Mouse (Mus musculus) intestine, embryonic 16.5 days (tissue): ENCODE measurements around the gene Spry2. TPM values are rescaled to one million over a fixed set of nuclear protein-coding genes. Genes with fewer than 3 reads are reported as not detected.

Experiments
- ATAC-seq: fragments of 200-750 bp; cut with Nextera tagmentation; 2 replicates; pipeline ENCODE4 v1.8.0; 2017; ENCODE audit warnings: moderate TSS enrichment, moderate library complexity
- H3K27ac ChIP-seq: fragments of 300-500 bp; sonication (generic); 2 replicates; pipeline ENCODE4 v1.5.1; 2014; ENCODE audit warnings: mild to moderate bottlenecking, low read length
- H3K27me3 ChIP-seq: fragments of 300-500 bp; sonication (generic); replicated peaks from 2 replicates; pipeline ENCODE4 v1.6.1; 2014; ENCODE audit warnings: low read length, control low read depth, mixed read lengths; ENCODE audit not compliant: control insufficient read depth, insufficient read depth
- H3K36me3 ChIP-seq: fragments of 300-500 bp; sonication (generic); 2 replicates; pipeline ENCODE4 v1.6.1; 2014; ENCODE audit warnings: low read length, control low read depth; ENCODE audit not compliant: control insufficient read depth, insufficient read depth
- H3K4me1 ChIP-seq: fragments of 300-500 bp; sonication (generic); 2 replicates; pipeline ENCODE4 v1.6.1; 2014; ENCODE audit warnings: low read length, control low read depth, mixed read lengths; ENCODE audit not compliant: control insufficient read depth, insufficient read depth
- H3K4me2 ChIP-seq: fragments of 300-500 bp; sonication (generic); 2 replicates; pipeline ENCODE4 v1.6.1; 2014; ENCODE audit warnings: low read depth, low read length, control low read depth
- H3K4me3 ChIP-seq: fragments of 300-500 bp; sonication (generic); 2 replicates; pipeline ENCODE4 v1.5.1; 2014; ENCODE audit warnings: mild to moderate bottlenecking, low read length
- H3K9ac ChIP-seq: fragments of 300-500 bp; sonication (generic); 2 replicates; pipeline ENCODE4 v1.6.1; 2014; ENCODE audit warnings: low read depth, low read length
- H3K9me3 ChIP-seq: fragments of 300-500 bp; sonication (generic); 2 replicates; pipeline ENCODE4 v1.6.1; 2016; ENCODE audit warnings: low read length, control low read depth; ENCODE audit not compliant: control insufficient read depth
- WGBS: fragments of 180-500 bp; shearing (Covaris S2); extraction: QIAGEN DNeasy Blood & Tissue Kit; methylation state at CpG from one replicate; pipeline ENCODE4 v1.1.7; 2014; 5-methylcytosine and 5-hydroxymethylcytosine counted together
- polyA plus RNA-seq: library from polyadenylated mRNA; unstranded; fragments of >200 nt; fragmentation: Nextera tagmentation; extraction: Ambion mirVana; gene quantifications from 2 replicates; pipeline ENCODE4 v1.2.1, GENCODE M21; 2015

Gene Spry2
- polyA plus RNA-seq: 29.4 and 35.5 TPM in 2 replicates

DNA sequence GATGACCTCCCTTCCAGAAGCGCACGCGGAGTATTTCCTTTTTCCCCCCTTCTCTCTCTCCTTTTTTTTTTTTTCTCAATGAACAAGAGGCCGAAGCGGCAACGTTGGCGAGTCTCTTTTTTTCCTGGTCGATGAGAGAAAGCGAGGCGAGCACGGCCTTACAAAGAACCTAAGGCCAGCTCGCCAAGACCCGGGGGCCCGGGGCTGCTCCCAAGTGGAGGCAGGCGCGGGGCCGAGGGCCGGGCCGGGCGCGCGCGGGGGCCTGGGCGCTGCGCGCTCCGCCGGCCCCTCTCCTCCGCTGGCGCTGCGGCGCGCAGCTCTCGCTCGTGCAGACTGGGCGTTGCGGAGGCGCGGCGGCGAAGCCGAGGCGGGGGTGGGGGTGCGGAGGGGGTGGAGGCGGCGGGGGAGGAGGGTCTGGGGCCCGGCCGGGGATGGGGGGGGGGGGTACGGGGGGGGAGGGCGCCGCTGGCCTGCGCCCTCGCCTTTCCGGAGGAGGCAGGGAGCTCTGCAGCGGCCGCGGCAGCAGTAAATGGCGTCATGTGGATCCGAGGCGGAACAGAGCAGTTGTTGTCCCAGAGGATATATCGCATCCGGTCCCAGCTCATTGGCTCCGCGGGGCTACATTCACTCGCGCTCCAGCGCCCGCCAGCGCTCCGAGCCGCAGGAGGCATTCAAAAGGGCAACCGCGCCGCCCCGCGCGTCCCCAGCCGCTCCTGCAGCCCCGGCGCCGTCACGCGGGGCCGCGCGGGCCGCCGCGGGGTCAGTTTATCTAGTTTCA is at the start of gene Spry2:
Spry2 (minus strand) TSS at position 29 of the 778 bp plus-strand sequence.
- under 1% methylated on average over 61 of the region's 89 CpGs for WGBS
- peak within 1 kb of the TSS; percentile 96 for H3K9ac ChIP-seq
- H3K27me3 ChIP-seq: no peaks in the 10 kb centered on the region
- peaks cover 14% of the 10 kb centered on the region; the same call in 1 of the 2 replicates for H3K4me1 ChIP-seq
- peak; percentile 93 for ATAC-seq
- peak within 1 kb of the TSS; percentile 88 for H3K4me3 ChIP-seq
- H3K36me3 ChIP-seq: peaks cover 5% of the 10 kb centered on the region; the same call in 1 of the 2 replicates
- peak within 1 kb of the TSS; percentile 87 for H3K4me2 ChIP-seq
- peak within 1 kb of the TSS; percentile 100 for H3K27ac ChIP-seq
- no peaks in the 10 kb centered on the region for H3K9me3 ChIP-seq

DNA sequence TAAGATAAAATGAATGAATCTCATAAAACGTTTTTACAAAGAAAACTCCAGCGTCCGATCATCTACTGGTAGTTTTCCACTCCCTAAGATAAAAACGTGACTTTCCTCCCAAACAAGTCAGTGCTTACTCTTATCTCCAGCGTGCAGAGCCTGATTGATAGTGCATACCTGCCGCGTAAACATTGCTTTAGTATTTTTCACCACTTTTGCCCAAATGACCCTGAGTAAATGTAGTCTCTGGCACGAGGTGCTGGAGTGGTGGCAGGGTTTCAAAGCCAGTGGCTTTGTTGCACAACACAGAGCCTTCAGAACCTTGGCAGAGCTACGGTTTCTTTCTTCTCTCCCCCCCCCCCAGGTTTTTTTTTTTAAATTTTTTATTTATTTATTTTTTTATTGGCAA is 44.7 kb upstream of the Spry2 start:
- Histone ChIP-seq H3K9ac (no peak overlapping the region), H3K4me3 (no peak overlapping the region), H3K4me1 (no peaks in the 10 kb centered on the region), H3K36me3 (no peaks in the 10 kb centered on the region), H3K27ac (no peak overlapping the region), H3K27me3 (no peaks in the 10 kb centered on the region), H3K9me3 (no peaks in the 10 kb centered on the region), H3K4me2 (no peak overlapping the region)
- WGBS: 39% methylated on average over 9 of the region's 9 CpGs
- ATAC-seq: no peak

DNA sequence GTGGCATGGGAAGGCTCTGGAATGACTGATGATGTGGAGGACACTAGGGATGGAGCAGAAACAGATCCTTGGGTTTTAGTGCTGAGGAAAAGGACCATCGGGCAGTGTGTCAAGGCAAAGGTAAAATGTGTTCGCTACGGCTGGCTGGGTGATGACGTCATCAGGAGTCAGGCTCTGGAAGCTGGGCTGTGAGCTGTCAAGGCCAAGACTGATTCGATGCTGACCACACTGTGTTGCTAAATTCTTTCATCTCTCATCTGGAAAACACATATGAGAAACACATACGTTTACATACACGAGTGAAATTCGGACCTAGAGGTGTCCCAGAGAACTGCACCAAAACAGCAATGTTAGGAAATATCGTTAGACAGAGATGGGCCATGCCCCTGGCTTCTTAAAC is 30.1 kb upstream of the Spry2 start:
- H3K27me3 ChIP-seq: no peaks in the 10 kb centered on the region
- ATAC-seq: no peak
- whole genome bisulfite sequencing: 69% methylated on average over 9 of the region's 9 CpGs
- no peak overlapping the region for H3K9ac ChIP-seq
- H3K4me1 ChIP-seq: peaks cover 8% of the 10 kb centered on the region
- no peak overlapping the region for H3K27ac ChIP-seq
- H3K4me3 ChIP-seq: no peak overlapping the region
- no peaks in the 10 kb centered on the region for H3K36me3 ChIP-seq
- H3K4me2 ChIP-seq: no peak overlapping the region
- no peaks in the 10 kb centered on the region for H3K9me3 ChIP-seq

DNA sequence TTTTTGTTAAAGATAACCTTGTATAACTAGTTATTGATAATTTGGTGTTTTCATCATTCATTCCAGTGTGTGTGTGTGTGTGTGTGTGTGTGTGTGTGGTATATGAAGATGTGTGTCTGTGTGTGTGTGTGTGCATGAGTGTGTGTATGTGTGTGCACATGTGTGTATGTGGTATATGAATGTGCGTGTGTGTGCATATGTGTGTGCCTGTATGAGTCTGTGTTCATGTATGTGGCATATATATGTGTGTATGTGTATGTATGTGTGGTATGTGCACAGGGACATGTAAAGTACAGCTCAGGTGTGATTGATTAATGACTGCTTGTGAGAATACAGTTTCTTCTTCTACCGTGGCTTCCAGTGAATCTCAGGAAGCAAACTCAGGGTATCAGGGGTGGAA is 28.7 kb upstream of the Spry2 start:
- Histone ChIP-seq H3K4me3 (no peak overlapping the region), H3K4me1 (peaks cover 11% of the 10 kb centered on the region), H3K36me3 (no peaks in the 10 kb centered on the region), H3K9ac (no peak overlapping the region), H3K4me2 (no peak overlapping the region), H3K9me3 (no peaks in the 10 kb centered on the region), H3K27ac (no peak overlapping the region), H3K27me3 (no peaks in the 10 kb centered on the region)
- no peak for ATAC-seq
- 79% methylated on average over 2 of the region's 2 CpGs for WGBS

DNA sequence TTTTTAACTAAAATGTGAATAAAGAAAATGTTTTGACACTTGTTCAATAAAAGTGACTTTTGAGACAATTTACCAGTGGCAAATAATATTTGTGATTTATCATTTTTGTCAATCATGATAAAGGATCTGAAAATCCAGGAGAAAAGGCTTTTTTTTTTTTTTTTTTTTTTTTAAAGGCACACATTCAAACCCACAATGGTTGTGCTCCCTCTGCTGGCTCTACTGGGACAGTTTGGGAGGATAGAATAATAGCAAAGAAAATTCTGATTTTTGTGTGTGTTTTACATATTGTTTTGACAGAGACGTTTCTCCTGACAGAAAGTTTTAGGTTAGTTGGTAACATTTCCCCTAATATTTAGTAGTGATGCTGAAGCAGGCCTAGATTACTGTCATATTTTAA is 28.1 kb upstream of the Spry2 start:
- H3K9ac ChIP-seq: no peak overlapping the region
- ATAC-seq: no peak
- no peak overlapping the region for H3K4me3 ChIP-seq
- H3K4me1 ChIP-seq: peaks cover 11% of the 10 kb centered on the region
- no peaks in the 10 kb centered on the region for H3K9me3 ChIP-seq
- no peak overlapping the region for H3K27ac ChIP-seq
- H3K4me2 ChIP-seq: no peak overlapping the region
- no peaks in the 10 kb centered on the region for H3K27me3 ChIP-seq
- WGBS: 45% methylated on average over 1 of the region's 1 CpGs
- H3K36me3 ChIP-seq: no peaks in the 10 kb centered on the region

DNA sequence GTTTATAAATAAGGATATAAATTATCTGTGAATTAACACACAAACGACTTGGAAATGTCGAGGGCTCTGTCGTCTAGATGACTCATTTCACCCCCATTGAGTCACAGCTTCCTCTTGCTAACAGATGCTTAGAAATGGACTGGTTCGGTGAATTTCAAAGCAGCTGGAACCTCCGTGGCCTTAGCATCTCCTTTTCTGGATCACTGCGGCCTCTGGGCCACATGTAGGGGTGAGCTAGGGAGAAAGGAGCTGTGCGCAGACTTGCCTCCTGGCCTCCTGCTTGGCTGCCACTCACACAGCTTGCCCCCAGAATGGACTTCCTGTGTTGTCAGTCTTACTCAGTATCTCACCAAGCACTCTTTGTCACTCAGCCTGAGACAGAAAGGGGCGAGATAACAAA is 26.3 kb upstream of the Spry2 start:
- Histone ChIP-seq H3K4me2 (0 out of 2 replicates have a peak overlapping the region, but pooled peaks have one; percentile 12), H3K27me3 (no peaks in the 10 kb centered on the region), H3K4me1 (peaks cover 11% of the 10 kb centered on the region), H3K9ac (no peak overlapping the region), H3K36me3 (no peaks in the 10 kb centered on the region), H3K9me3 (no peaks in the 10 kb centered on the region), H3K4me3 (no peak overlapping the region), H3K27ac (peak overlapping the region; percentile 41; the same call in 1 of the 2 replicates)
- WGBS: 21% methylated on average over 8 of the region's 8 CpGs
- ATAC-seq: peak; percentile 58

DNA sequence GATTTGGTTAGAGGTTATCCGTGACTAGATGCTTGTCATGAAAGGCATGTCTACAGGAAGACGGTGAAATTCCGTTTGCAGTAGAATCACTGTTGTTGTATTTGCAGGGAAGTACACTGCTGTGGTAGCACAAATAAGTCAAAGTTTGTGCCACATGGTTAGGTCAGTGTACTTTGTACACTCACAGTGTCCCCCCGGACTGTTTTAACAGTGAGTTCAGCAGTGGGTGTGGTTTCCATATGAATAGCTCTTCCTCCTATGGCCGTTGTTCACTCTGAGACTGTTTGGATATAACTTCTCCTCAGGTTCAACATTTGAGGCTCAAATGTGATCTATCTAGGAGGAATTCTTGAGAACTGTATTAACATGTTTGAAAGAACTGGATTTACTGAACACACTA is 25.8 kb upstream of the Spry2 start:
- Histone ChIP-seq H3K9ac (no peak overlapping the region), H3K4me3 (no peak overlapping the region), H3K36me3 (no peaks in the 10 kb centered on the region), H3K27ac (peak overlapping the region; percentile 39), H3K9me3 (no peaks in the 10 kb centered on the region), H3K4me2 (no peak overlapping the region), H3K27me3 (no peaks in the 10 kb centered on the region), H3K4me1 (peaks cover 11% of the 10 kb centered on the region)
- WGBS: 27% methylated on average over 5 of the region's 5 CpGs
- peak; percentile 50 for ATAC-seq

DNA sequence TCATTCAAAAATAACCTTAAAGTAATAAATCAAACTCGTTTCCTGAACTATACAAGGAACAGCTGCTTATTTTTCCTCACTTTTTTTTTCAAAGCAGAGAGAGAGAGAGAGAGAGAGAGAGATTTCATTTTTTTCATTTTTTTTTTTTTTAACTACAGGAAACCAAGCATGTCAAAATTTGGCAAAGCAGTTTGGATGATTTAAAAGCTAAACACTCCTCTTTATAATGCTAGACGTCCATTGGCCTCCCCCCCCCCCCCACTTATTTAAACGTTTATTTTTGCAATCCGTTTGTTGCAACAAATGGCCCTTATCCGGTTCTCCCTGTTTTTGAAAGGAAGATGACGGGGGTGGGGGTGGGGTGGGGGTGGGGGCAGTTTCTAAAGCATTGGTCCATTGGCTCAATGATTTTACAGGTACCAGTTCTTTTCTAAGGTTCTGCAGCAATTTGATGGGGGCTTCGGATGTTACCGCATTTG is 24.6 kb upstream of the Spry2 start:
- H3K27me3 ChIP-seq: no peaks in the 10 kb centered on the region
- ATAC-seq: no peak
- no peak overlapping the region for H3K4me3 ChIP-seq
- H3K27ac ChIP-seq: peak overlapping the region; percentile 31; the same call in 1 of the 2 replicates
- H3K4me1 ChIP-seq: peaks cover 11% of the 10 kb centered on the region
- 11% methylated on average over 8 of the region's 8 CpGs for WGBS
- no peaks in the 10 kb centered on the region for H3K9me3 ChIP-seq
- no peaks in the 10 kb centered on the region for H3K36me3 ChIP-seq
- H3K4me2 ChIP-seq: no peak overlapping the region
- no peak overlapping the region for H3K9ac ChIP-seq

DNA sequence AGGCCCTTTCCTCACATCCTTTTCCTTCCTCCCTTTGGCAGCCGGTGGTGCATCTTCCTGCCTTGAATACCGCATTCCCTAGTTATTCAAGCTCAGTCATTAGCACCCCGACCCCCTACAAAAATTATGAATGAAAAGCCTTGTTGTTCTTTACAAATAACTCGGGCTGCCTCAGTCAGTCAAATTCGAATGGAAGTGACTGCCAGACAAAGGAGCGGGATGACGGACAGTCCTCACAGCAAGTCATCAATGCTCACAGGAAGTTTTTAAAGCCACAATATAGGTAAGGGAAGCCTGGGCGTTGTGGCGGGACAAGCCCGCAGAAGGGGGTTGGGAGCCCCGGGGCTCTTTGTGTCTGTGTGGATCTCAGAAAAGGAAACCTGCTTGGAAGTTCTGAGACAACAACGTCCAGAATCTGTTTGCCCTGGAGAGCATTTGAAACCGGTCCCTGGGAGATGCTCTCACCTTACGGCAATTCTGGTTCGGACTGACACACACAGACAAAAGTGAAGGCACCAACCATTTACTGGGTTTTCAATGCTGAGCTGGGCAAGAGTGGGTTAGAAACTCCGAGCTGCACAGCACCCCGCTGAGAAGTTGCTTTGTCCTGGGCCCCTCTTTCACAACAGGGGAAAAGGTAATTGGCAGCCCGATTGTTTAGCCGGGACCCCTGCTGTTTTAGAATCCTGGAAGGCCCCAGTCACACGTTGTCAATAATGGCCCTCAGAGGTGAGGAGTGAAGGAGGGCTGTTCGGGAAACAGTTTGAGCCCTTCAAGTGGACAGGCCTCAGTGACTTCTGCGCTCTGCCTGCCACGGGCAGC is 24.0 kb upstream of the Spry2 start:
- no peak for ATAC-seq
- Histone ChIP-seq H3K4me1 (peaks cover 11% of the 10 kb centered on the region), H3K9ac (no peak overlapping the region), H3K9me3 (no peaks in the 10 kb centered on the region), H3K27ac (peak overlapping the region; percentile 31; the same call in 1 of the 2 replicates), H3K4me2 (0 out of 2 replicates have a peak overlapping the region, but pooled peaks have one; percentile 3), H3K27me3 (no peaks in the 10 kb centered on the region), H3K4me3 (no peak overlapping the region), H3K36me3 (no peaks in the 10 kb centered on the region)
- 32% methylated on average over 23 of the region's 23 CpGs for WGBS
